Mouse (Mus musculus) ES-E14 (cell line): Measurements from ENCODE around the gene E130114P18Rik.

Experiments used
- CHD2 ChIP-seq: IDR thresholded peaks from 2 replicates; pipeline ENCODE4 v1.6.1; 2014; ENCODE audit warnings: mild to moderate bottlenecking, low read depth, low read length, inconsistent platforms
- MAFK ChIP-seq: IDR thresholded peaks from 2 replicates; pipeline ENCODE4 v1.6.1; 2014; ENCODE audit warnings: mild to moderate bottlenecking, low read depth, low read length, inconsistent platforms; ENCODE audit not compliant: insufficient read depth
- ZC3H11A ChIP-seq: IDR thresholded peaks from 2 replicates; pipeline ENCODE4 v1.6.1; 2012; ENCODE audit warnings: low read depth, mild to moderate bottlenecking, inconsistent platforms, low read length, borderline replicate concordance

- TF ChIP-seq CHD2 (peak; percentile 92), ZC3H11A (no peak), MAFK (peak; percentile 94)
These were observed 4.7 kb downstream of the E130114P18Rik start for GRCm38 (mm10) chr4:97773110-97773593.
